Mouse (Mus musculus): ENCODE measurements at regions not wholly inside any gene's neighbourhood (a gene's known extent, or its start where the extent isn't known, plus 50 kb on each side); places are given as distances from the start of the nearest gene placed in this dataset.

DNA sequence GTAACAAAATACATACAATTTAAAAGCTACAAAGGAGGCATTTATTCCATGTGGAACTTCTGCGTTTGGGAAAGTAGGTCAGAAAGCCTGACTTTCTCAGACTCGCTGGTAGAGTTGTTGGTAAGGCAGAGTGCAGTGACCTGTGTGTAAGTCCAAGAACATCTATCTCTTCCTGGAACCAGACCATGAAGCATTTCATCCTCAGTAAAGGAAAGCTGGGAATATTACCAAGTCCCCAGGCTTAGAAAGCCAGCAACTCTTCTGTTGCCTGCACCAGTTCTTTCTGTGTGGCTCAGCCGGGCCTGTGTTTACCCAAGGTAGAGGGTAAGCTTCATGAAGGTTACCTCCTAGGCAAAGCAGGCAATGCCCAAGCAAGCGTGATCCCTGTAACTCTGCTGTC is 207.0 kb upstream of the Mctp2 start:
- TF ChIP-seq CTCF (IDR thresholded peaks at IDR 0.05; ENCODE audit: low read depth), result no peak
- no peak for TF ChIP-seq EP300 (optimal IDR thresholded peaks at IDR 0.05)
